Mouse (Mus musculus) heart, embryonic 16.5 days (tissue): ENCODE measurements at regions not wholly inside any gene's neighbourhood (a gene's known extent, or its start where the extent isn't known, plus 50 kb on each side); places are given as distances from the start of the nearest gene placed in this dataset.
A peak's percentile ranks its signal among the peaks of the same experiment; 100 is the strongest.
"Not testable (repeated sequence)": the region's sequence is repeated elsewhere in the genome, so short reads cannot be mapped to it uniquely, and the experiment has no call there.

Experiments used
- ATAC-seq: fragments of 200-750 bp; cut with Nextera tagmentation; replicated peaks from 2 replicates; pipeline ENCODE4 v1.8.0; 2017; ENCODE audit warnings: moderate number of reproducible peaks; ENCODE audit not compliant: insufficient read depth, low FRiP score; ENCODE audit errors: extremely low read depth
- H3K27ac ChIP-seq: fragments of 300-500 bp; sonication (generic); 2 replicates; pipeline ENCODE4 v1.5.1; 2014; ENCODE audit warnings: mild to moderate bottlenecking, low read length, control low read depth, moderate library complexity
- H3K27me3 ChIP-seq: fragments of 300-500 bp; sonication (generic); 2 replicates; pipeline ENCODE4 v1.6.1; 2014; ENCODE audit warnings: low read length, mixed read lengths; ENCODE audit not compliant: control insufficient read depth, insufficient read depth
- H3K36me3 ChIP-seq: fragments of 300-500 bp; sonication (generic); 2 replicates; pipeline ENCODE4 v1.6.1; 2014; ENCODE audit not compliant: control insufficient read depth, insufficient read depth
- H3K4me1 ChIP-seq: fragments of 300-500 bp; sonication (generic); 2 replicates; pipeline ENCODE4 v1.6.1; 2014; ENCODE audit warnings: low read length, mixed read lengths; ENCODE audit not compliant: control insufficient read depth, insufficient read depth
- H3K4me2 ChIP-seq: fragments of 300-500 bp; sonication (generic); 2 replicates; pipeline ENCODE4 v1.6.1; 2014; ENCODE audit warnings: low read depth, mild to moderate bottlenecking, control low read depth, low read length
- H3K4me3 ChIP-seq: fragments of 300-500 bp; sonication (generic); 2 replicates; pipeline ENCODE4 v1.5.1; 2014; ENCODE audit warnings: mild to moderate bottlenecking, control low read depth, low read length
- H3K9ac ChIP-seq: fragments of 300-500 bp; sonication (generic); 2 replicates; pipeline ENCODE4 v1.6.1; 2014; ENCODE audit warnings: low read length, control low read depth
- H3K9me3 ChIP-seq: fragments of 300-500 bp; sonication (generic); replicated peaks from 2 replicates; pipeline ENCODE4 v1.6.1; 2016; ENCODE audit warnings: low read length; ENCODE audit not compliant: control insufficient read depth
- WGBS: fragments of 180-500 bp; shearing (Covaris S2); extraction: QIAGEN DNeasy Blood & Tissue Kit; methylation state at CpG from one replicate; pipeline ENCODE4 v1.1.7; 2014; 5-methylcytosine and 5-hydroxymethylcytosine counted together

DNA sequence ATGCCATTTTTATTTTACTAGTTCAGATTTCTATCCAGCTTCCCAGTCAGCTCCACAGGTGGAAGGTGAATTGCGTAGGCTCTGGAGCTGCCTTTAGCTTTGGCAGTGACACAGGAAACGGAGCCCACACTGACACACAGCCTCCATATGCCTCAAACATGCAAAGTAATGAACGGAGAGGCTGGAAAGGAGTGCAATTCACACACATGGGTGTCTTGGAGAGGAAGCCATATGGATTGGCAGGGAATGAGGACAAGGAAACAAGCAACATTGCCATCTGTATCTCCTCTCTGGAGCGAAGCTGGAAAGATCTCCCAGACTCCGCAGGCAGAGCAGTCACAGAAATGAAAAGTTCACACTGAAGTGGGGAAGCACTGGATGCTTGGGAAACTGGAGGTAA is 201.6 kb upstream of the 4930452B06Rik start:
- Histone ChIP-seq H3K27ac (no peak overlapping the region), H3K27me3 (no peaks in the 10 kb centered on the region), H3K4me1 (no peaks in the 10 kb centered on the region), H3K4me2 (no peak overlapping the region), H3K36me3 (no peaks in the 10 kb centered on the region), H3K9me3 (no peaks in the 10 kb centered on the region), H3K4me3 (no peak overlapping the region), H3K9ac (no peak overlapping the region)
- ATAC-seq = no peak
- 86% methylated on average over 5 of the region's 5 CpGs for WGBS

DNA sequence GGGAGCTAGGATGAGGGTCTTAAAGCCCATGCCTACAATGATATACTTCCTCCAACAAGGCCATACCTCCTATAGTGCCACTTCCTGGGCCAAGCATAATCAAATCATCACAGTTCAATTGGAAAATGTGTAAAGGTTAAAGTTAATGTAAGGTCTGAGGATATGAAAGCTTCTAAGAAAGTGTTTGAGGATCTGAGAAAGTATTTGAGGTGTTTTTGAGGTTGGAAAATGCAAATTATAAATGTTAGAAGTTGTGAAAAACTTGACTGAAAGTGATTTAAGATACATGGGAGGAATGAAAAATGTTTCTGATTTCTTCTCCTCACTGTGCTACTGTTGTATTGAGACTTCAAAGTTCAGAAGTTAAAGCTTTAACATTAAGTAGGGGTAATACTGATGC is 185.5 kb upstream of the 4930452B06Rik start:
- Histone ChIP-seq H3K4me1 (no peaks in the 10 kb centered on the region), H3K4me3 (no peak overlapping the region), H3K27ac (no peak overlapping the region), H3K9me3 (no peaks in the 10 kb centered on the region), H3K27me3 (no peaks in the 10 kb centered on the region), H3K36me3 (no peaks in the 10 kb centered on the region), H3K4me2 (no peak overlapping the region), H3K9ac (no peak overlapping the region)
- ATAC-seq = no peak

DNA sequence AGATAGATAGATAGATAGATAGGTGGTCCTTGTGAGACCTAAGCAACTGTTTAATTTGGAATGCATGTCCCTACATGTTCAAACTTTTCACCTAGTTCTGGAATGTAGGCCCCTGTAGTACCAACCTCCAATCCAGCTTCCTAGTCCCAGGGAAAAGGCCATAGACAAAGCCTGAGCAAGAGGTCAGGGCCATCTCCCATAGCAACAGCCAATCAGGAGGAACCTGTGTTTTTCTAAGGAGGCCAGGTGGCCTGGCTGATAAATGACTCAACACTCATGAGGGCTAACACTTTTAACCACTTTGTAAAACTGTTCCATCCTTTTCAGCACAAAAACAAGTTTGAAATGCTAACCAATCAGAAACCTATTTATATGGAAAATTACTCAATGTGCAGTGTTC is 184.2 kb upstream of the 4930452B06Rik start:
- no peaks in the 10 kb centered on the region for H3K36me3 ChIP-seq
- H3K27me3 ChIP-seq = no peaks in the 10 kb centered on the region
- H3K4me2 ChIP-seq = no peak overlapping the region
- H3K4me3 ChIP-seq = no peak overlapping the region
- no peak for ATAC-seq
- no peak overlapping the region for H3K27ac ChIP-seq
- H3K4me1 ChIP-seq = no peaks in the 10 kb centered on the region
- H3K9me3 ChIP-seq = no peaks in the 10 kb centered on the region
- no peak overlapping the region for H3K9ac ChIP-seq

DNA sequence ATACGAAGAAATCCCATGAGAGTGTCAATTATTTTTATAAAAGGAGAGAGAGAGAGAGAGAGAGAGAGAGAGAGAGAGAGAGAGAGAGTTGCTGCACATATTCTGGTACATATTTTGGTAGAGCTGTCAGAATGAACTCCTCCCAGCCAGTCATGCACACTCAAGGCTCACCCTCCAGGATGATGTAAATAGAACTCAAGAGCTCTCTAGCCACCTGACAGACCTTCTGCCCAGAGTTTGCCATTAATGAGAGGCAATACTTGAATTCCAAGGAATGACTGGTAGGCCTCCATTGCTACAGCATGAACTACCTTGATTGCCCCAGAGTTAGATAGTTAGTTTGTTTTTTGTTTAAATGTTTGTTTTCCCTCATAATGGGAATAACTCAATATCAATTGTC is 167.5 kb upstream of the 4930452B06Rik start:
- H3K4me2 ChIP-seq = no peak overlapping the region
- no peaks in the 10 kb centered on the region for H3K36me3 ChIP-seq
- WGBS = 55% methylated on average over 1 of the region's 1 CpGs
- H3K4me1 ChIP-seq = no peaks in the 10 kb centered on the region
- ATAC-seq = no peak
- H3K27ac ChIP-seq = no peak overlapping the region
- H3K9ac ChIP-seq = no peak overlapping the region
- no peak overlapping the region for H3K4me3 ChIP-seq
- no peaks in the 10 kb centered on the region for H3K27me3 ChIP-seq
- no peaks in the 10 kb centered on the region for H3K9me3 ChIP-seq

DNA sequence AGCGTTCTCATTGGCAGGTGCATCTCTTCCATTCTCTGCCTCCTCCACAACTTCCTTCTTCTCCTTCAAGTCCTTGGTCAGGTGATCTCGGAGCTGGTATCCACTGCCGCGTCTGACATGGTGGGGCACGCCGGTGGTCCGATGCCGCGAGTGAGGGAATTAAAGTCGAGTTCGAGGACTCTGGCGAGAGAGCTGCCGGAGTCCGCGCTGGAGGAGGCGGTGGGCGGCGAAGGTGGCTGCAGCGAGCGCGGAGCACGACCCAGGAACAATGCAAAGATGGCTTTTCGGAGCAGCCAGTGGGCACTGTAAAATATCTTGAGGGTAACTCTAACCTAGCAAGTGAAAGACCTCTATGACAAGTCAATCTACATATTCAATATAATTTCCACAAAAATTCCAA is 134.2 kb upstream of the 4930452B06Rik start:
- H3K27ac ChIP-seq, H3K9me3 ChIP-seq, H3K27me3 ChIP-seq, H3K36me3 ChIP-seq, H3K4me2 ChIP-seq, H3K4me3 ChIP-seq, H3K4me1 ChIP-seq, H3K9ac ChIP-seq, ATAC-seq: not testable (repeated sequence)
- 59% methylated on average over 23 of the region's 23 CpGs for WGBS

DNA sequence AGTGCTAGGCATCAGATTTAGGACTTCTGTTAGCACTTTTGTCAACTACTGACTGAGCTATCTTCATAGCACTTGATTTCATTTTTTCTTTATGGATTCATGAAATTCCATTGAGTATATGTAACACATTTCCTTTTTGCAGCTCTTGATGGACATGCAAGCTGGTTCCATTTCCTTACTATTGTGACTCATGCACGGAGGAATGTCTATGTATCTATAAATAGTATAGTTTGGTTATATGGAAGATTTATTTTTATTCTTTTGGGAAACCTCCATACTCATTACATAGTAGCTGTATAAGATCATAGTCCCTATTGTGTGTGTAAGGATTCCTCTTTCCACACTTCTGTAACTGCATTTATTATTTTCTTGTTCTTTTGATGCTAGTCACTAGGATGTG is 123.3 kb upstream of the 4930452B06Rik start:
- peaks cover 3% of the 10 kb centered on the region; the same call in 1 of the 2 replicates for H3K4me1 ChIP-seq
- ATAC-seq = peak; percentile 58; the same call in 1 of the 2 replicates
- no peak overlapping the region; the same call in 1 of the 2 replicates for H3K27ac ChIP-seq
- H3K4me3 ChIP-seq = no peak overlapping the region
- no peak overlapping the region for H3K4me2 ChIP-seq
- H3K9ac ChIP-seq = no peak overlapping the region
- no peaks in the 10 kb centered on the region for H3K36me3 ChIP-seq
- H3K27me3 ChIP-seq = no peaks in the 10 kb centered on the region
- WGBS = 20% methylated on average over 1 of the region's 1 CpGs
- no peaks in the 10 kb centered on the region for H3K9me3 ChIP-seq

DNA sequence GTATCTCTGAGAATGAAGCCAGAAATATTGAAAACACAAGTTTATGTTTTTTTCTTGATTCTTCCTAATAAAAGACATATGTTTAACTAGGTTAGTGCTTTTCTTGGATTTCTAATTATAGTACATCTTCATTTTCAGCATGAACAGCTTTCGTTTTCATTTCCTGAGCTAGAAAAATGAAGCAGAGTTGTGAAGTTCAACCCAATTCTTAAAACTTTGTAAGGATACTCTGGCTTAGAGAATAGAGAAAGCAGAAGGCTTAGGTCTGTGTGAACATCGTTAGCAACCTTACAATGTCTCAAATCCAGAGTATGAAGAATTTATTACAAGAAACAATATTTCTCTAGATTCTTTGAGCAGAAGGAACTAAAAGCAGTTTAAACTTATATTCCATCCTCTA is 94.5 kb upstream of the 4930452B06Rik start:
- Histone ChIP-seq H3K36me3 (no peaks in the 10 kb centered on the region), H3K27me3 (no peaks in the 10 kb centered on the region), H3K9me3 (no peaks in the 10 kb centered on the region), H3K4me3 (no peak overlapping the region), H3K4me2 (no peak overlapping the region), H3K27ac (no peak overlapping the region), H3K9ac (no peak overlapping the region), H3K4me1 (no peaks in the 10 kb centered on the region)
- ATAC-seq = no peak
- 56% methylated on average over 2 of the region's 2 CpGs for whole genome bisulfite sequencing

DNA sequence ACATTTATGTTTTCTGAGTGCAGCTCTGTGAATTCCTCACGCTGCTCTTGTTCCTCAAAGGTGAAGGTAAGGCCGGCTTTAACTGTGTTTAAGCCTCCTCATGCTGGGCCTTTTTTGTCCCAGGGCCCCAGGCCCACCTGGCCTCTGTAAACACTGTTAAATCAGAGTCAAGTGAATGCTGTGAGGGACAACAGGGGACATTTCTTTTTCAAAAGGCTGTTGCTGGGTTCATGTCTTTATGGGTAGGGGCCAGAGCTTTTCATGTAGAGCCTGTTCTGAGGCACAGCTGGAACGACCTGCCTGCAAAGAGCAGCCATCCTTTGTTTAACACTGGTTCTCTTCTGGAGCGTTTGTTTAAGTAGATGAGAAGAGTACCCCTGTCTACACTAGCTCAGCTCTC is 70.8 kb upstream of the 4930452B06Rik start:
- H3K4me1 ChIP-seq = no peaks in the 10 kb centered on the region
- no peak overlapping the region for H3K4me2 ChIP-seq
- no peaks in the 10 kb centered on the region; the same call in 1 of the 2 replicates for H3K9me3 ChIP-seq
- H3K27me3 ChIP-seq = no peaks in the 10 kb centered on the region
- no peak overlapping the region for H3K9ac ChIP-seq
- no peak overlapping the region for H3K27ac ChIP-seq
- 28% methylated on average over 4 of the region's 4 CpGs for WGBS
- no peaks in the 10 kb centered on the region for H3K36me3 ChIP-seq
- no peak overlapping the region for H3K4me3 ChIP-seq
- ATAC-seq = no peak

DNA sequence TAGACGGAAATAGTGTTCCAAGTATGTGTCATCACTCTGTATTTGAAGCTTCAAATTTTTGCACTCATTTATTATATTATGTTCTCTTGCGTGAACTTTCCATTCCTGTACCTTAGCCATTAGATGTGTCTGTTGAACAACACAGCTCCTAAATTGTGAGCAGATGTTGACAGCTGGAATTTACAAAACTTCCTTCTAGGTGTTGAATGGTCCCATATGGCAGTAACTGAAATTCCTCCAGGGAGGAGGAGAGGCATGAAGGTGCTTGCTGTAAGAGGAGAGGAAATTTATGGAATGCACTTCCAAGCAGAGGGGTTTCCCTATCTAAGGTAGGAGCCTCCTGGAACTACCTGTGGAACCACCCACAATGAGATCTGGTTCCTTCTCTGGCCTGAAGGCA is 67.2 kb upstream of the 4930452B06Rik start:
- Histone ChIP-seq H3K4me1 (no peaks in the 10 kb centered on the region), H3K36me3 (no peaks in the 10 kb centered on the region), H3K9ac (no peak overlapping the region), H3K27me3 (no peaks in the 10 kb centered on the region), H3K4me2 (no peak overlapping the region), H3K4me3 (no peak overlapping the region), H3K27ac (no peak overlapping the region), H3K9me3 (no peaks in the 10 kb centered on the region)
- ATAC-seq = no peak
- WGBS = 66% methylated on average over 2 of the region's 2 CpGs

DNA sequence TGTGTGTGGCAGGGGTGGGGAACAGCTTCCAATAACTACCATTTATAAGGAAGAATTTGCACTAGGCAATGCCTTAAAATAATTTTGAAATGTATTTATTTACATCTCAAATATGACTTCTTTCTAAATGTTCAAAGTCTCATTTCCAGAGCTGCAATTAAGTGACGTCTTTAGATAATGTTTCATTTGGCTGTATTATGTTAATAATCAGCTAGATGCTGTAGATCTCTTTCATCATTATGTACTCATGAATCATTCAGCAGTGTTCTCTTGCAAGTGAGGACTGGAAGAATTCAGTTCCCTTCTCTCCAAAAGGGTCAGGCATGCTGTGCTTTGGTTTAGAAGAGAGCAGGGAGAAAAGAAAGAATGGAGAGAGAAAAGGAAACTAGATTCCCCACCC is 61.3 kb upstream of the 4930452B06Rik start:
- H3K27me3 ChIP-seq = no peaks in the 10 kb centered on the region
- H3K9ac ChIP-seq = no peak overlapping the region
- H3K36me3 ChIP-seq = no peaks in the 10 kb centered on the region
- H3K27ac ChIP-seq = no peak overlapping the region
- H3K4me1 ChIP-seq = no peaks in the 10 kb centered on the region
- no peaks in the 10 kb centered on the region for H3K9me3 ChIP-seq
- no peak overlapping the region for H3K4me2 ChIP-seq
- H3K4me3 ChIP-seq = no peak overlapping the region
- no peak for ATAC-seq
- WGBS = 64% methylated on average over 1 of the region's 1 CpGs
